Mouse (Mus musculus) embryonic facial prominence, embryonic 12.5 days (tissue): Measurements from ENCODE around the gene Pithd1. TPM values are rescaled to one million over a fixed set of nuclear protein-coding genes. Genes with fewer than 3 reads are reported as not detected.

Source experiments
- ATAC-seq: fragments of 200-750 bp; cut with Nextera tagmentation; 2 replicates; pipeline ENCODE4 v1.8.0; 2017; ENCODE audit not compliant: insufficient number of reproducible peaks, insufficient read depth, low FRiP score, low TSS enrichment
- H3K27ac ChIP-seq: fragments of 300-500 bp; sonication (generic); 2 replicates; pipeline ENCODE4 v1.5.1; 2016; ENCODE audit warnings: mild to moderate bottlenecking
- H3K27me3 ChIP-seq: fragments of 300-500 bp; sonication (generic); 2 replicates; pipeline ENCODE4 v1.6.1; 2016; ENCODE audit warnings: mild to moderate bottlenecking, moderate library complexity
- H3K36me3 ChIP-seq: fragments of 300-500 bp; sonication (generic); 2 replicates; pipeline ENCODE4 v1.6.1; 2016; ENCODE audit warnings: mild to moderate bottlenecking
- H3K4me1 ChIP-seq: fragments of 300-500 bp; sonication (generic); 2 replicates; pipeline ENCODE4 v1.6.1; 2016
- H3K4me2 ChIP-seq: fragments of 300-500 bp; sonication (generic); replicated peaks from 2 replicates; pipeline ENCODE4 v1.6.1; 2016; ENCODE audit warnings: mild to moderate bottlenecking, moderate library complexity
- H3K4me3 ChIP-seq: fragments of 300-500 bp; sonication (generic); 2 replicates; pipeline ENCODE4 v1.5.1; 2016; ENCODE audit warnings: mild to moderate bottlenecking
- H3K9ac ChIP-seq: fragments of 300-500 bp; sonication (generic); 2 replicates; pipeline ENCODE4 v1.6.1; 2016; ENCODE audit warnings: mild to moderate bottlenecking, moderate library complexity
- H3K9me3 ChIP-seq: fragments of 300-500 bp; sonication (generic); 2 replicates; pipeline ENCODE4 v1.6.1; 2016; ENCODE audit warnings: mild to moderate bottlenecking, moderate library complexity
- WGBS: fragments of 180-500 bp; shearing (Covaris S2); methylation state at CpG from one replicate; pipeline ENCODE4 v1.1.7; 2016; 5-methylcytosine and 5-hydroxymethylcytosine counted together
- polyA plus RNA-seq: library from polyadenylated mRNA; unstranded; fragments of >200 nt; fragmentation: Nextera tagmentation; extraction: Ambion mirVana; gene quantifications from 2 replicates; pipeline ENCODE4 v1.2.1, GENCODE M21; 2016

Gene Pithd1
- polyA plus RNA-seq = 64.4 and 65.2 TPM in 2 replicates

GRCm38 (mm10) chr4:135986943-135987710 is at the start of gene Pithd1:
Gene Pithd1 (minus strand): TSS chr4:135987264.
- ATAC-seq = peak; percentile 79
- H3K4me3 ChIP-seq = peak within 1 kb of the TSS; percentile 89

GRCm38 (mm10) chr4:136035078-136035477 is 48.0 kb upstream of the Pithd1 start:
- H3K36me3 ChIP-seq = no peaks in the 10 kb centered on the region
- H3K27ac ChIP-seq = no peak overlapping the region
- H3K4me1 ChIP-seq = peaks cover 7% of the 10 kb centered on the region
- no peak for ATAC-seq
- no peaks in the 10 kb centered on the region for H3K9me3 ChIP-seq
- H3K4me3 ChIP-seq = no peak overlapping the region
- 75% methylated on average over 4 of the region's 4 CpGs for WGBS
- no peak overlapping the region for H3K9ac ChIP-seq
- no peak overlapping the region for H3K4me2 ChIP-seq
- H3K27me3 ChIP-seq = no peaks in the 10 kb centered on the region

More at GRCm38 (mm10) chr4:135986943-135987710, at the start of gene Pithd1:
- H3K27me3 ChIP-seq = no peaks in the 10 kb centered on the region
- WGBS = under 1% methylated on average over 76 of the region's 81 CpGs
- peak within 1 kb of the TSS; percentile 80 for H3K9ac ChIP-seq
- H3K27ac ChIP-seq = peak within 1 kb of the TSS; percentile 87
- H3K36me3 ChIP-seq = peaks cover 24% of the 10 kb centered on the region
- H3K9me3 ChIP-seq = no peaks in the 10 kb centered on the region
- peaks cover 11% of the 10 kb centered on the region for H3K4me1 ChIP-seq
- peak within 1 kb of the TSS; percentile 65 for H3K4me2 ChIP-seq

GRCm38 (mm10) chr4:136033231-136033630 is 46.2 kb upstream of the Pithd1 start:
- H3K36me3 ChIP-seq = no peaks in the 10 kb centered on the region
- no peaks in the 10 kb centered on the region for H3K9me3 ChIP-seq
- H3K4me2 ChIP-seq = no peak overlapping the region
- peaks cover 7% of the 10 kb centered on the region for H3K4me1 ChIP-seq
- H3K27me3 ChIP-seq = no peaks in the 10 kb centered on the region
- WGBS = 65% methylated on average over 1 of the region's 1 CpGs
- ATAC-seq = no peak
- no peak overlapping the region for H3K4me3 ChIP-seq
- no peak overlapping the region for H3K9ac ChIP-seq
- H3K27ac ChIP-seq = no peak overlapping the region

GRCm38 (mm10) chr4:136030968-136031909 is 44.2 kb upstream of the Pithd1 start:
- ATAC-seq = no peak
- no peaks in the 10 kb centered on the region for H3K36me3 ChIP-seq
- no peaks in the 10 kb centered on the region for H3K9me3 ChIP-seq
- no peaks in the 10 kb centered on the region for H3K27me3 ChIP-seq
- H3K4me3 ChIP-seq = no peak overlapping the region
- WGBS = 11% methylated on average over 8 of the region's 8 CpGs
- no peak overlapping the region for H3K9ac ChIP-seq
- no peak overlapping the region for H3K27ac ChIP-seq
- H3K4me2 ChIP-seq = no peak overlapping the region
- peaks cover 16% of the 10 kb centered on the region for H3K4me1 ChIP-seq

GRCm38 (mm10) chr4:136028689-136029088 is 41.6 kb upstream of the Pithd1 start:
- Histone ChIP-seq H3K27me3 (no peaks in the 10 kb centered on the region), H3K4me2 (no peak overlapping the region), H3K4me1 (peaks cover 16% of the 10 kb centered on the region), H3K9ac (no peak overlapping the region), H3K9me3 (no peaks in the 10 kb centered on the region), H3K36me3 (no peaks in the 10 kb centered on the region), H3K4me3 (no peak overlapping the region), H3K27ac (no peak overlapping the region)
- no peak for ATAC-seq
- WGBS = 87% methylated on average over 5 of the region's 5 CpGs

- 86% methylated on average over 19 of the region's 19 CpGs for WGBS
- ATAC-seq = no peak
- no peak overlapping the region for H3K27ac ChIP-seq
Measured at GRCm38 (mm10) chr4:136028132-136028564, 41.1 kb upstream of the Pithd1 start.

GRCm38 (mm10) chr4:136027416-136028131 is 40.5 kb upstream of the Pithd1 start:
- no peak for ATAC-seq

More at GRCm38 (mm10) chr4:136028132-136028564, 41.1 kb upstream of the Pithd1 start:
- Histone ChIP-seq H3K4me1 (peaks cover 16% of the 10 kb centered on the region), H3K36me3 (no peaks in the 10 kb centered on the region), H3K4me2 (no peak overlapping the region), H3K4me3 (no peak overlapping the region), H3K27me3 (no peaks in the 10 kb centered on the region), H3K9ac (no peak overlapping the region), H3K9me3 (no peaks in the 10 kb centered on the region)

GRCm38 (mm10) chr4:136025350-136025749 is 38.3 kb upstream of the Pithd1 start:
- Histone ChIP-seq H3K9me3 (no peaks in the 10 kb centered on the region), H3K4me1 (peaks cover 13% of the 10 kb centered on the region; the same call in 1 of the 2 replicates), H3K27me3 (no peaks in the 10 kb centered on the region), H3K4me2 (no peak overlapping the region), H3K27ac (no peak overlapping the region), H3K36me3 (no peaks in the 10 kb centered on the region), H3K9ac (no peak overlapping the region), H3K4me3 (no peak overlapping the region)
- 72% methylated on average over 1 of the region's 1 CpGs for WGBS
- no peak for ATAC-seq

More at GRCm38 (mm10) chr4:136027416-136028131, 40.5 kb upstream of the Pithd1 start:
- no peak overlapping the region for H3K4me2 ChIP-seq
- peaks cover 16% of the 10 kb centered on the region for H3K4me1 ChIP-seq
- no peaks in the 10 kb centered on the region for H3K9me3 ChIP-seq
- no peak overlapping the region for H3K4me3 ChIP-seq
- no peak overlapping the region for H3K27ac ChIP-seq
- H3K36me3 ChIP-seq = no peaks in the 10 kb centered on the region
- WGBS = 58% methylated on average over 8 of the region's 8 CpGs
- H3K27me3 ChIP-seq = no peaks in the 10 kb centered on the region
- H3K9ac ChIP-seq = no peak overlapping the region

GRCm38 (mm10) chr4:136022924-136023323 is 35.9 kb upstream of the Pithd1 start:
- H3K27ac ChIP-seq = no peak overlapping the region
- 93% methylated on average over 9 of the region's 9 CpGs for WGBS

GRCm38 (mm10) chr4:136021549-136022047 is 34.5 kb upstream of the Pithd1 start, which contains the start of gene Eloa:
Gene Eloa (minus strand): TSS chr4:136021763.
- Histone ChIP-seq H3K4me3 (peak within 1 kb of the TSS; percentile 100), H3K36me3 (no peaks in the 10 kb centered on the region), H3K4me1 (peaks cover 11% of the 10 kb centered on the region; the same call in 1 of the 2 replicates), H3K9me3 (no peaks in the 10 kb centered on the region), H3K4me2 (peak within 1 kb of the TSS; percentile 96), H3K27me3 (no peaks in the 10 kb centered on the region), H3K9ac (peak within 1 kb of the TSS; percentile 99), H3K27ac (peak within 1 kb of the TSS; percentile 91)
- WGBS = under 1% methylated on average over 48 of the region's 48 CpGs
- peak; percentile 98 for ATAC-seq

More at GRCm38 (mm10) chr4:136022924-136023323, 35.9 kb upstream of the Pithd1 start:
- no peak overlapping the region for H3K4me3 ChIP-seq
- H3K9me3 ChIP-seq = no peaks in the 10 kb centered on the region
- H3K4me1 ChIP-seq = peaks cover 17% of the 10 kb centered on the region; the same call in 1 of the 2 replicates
- H3K4me2 ChIP-seq = no peak overlapping the region
- no peaks in the 10 kb centered on the region for H3K36me3 ChIP-seq
- H3K9ac ChIP-seq = no peak overlapping the region
- H3K27me3 ChIP-seq = no peaks in the 10 kb centered on the region
- ATAC-seq = no peak
